Mouse (Mus musculus): ENCODE data around the gene Clec12b. TPM values are rescaled to one million over a fixed set of nuclear protein-coding genes. Genes with fewer than 3 reads are reported as not detected.

The Clec12b gene
- polyA plus RNA-seq, 1 experiment from 2014 or later, result 0.15 TPM

GRCm38 (mm10) chr6:129403391-129403790 is 17.7 kb upstream of the Clec12b start:
- Histone ChIP-seq H3K9me3 (no peaks in the 10 kb centered on the region), H3K9ac (no peak overlapping the region), H3K4me3 (no peak overlapping the region), H3K4me2 (no peak overlapping the region), H3K27me3 (replicated peaks) (no peaks in the 10 kb centered on the region), H3K4me1 (peaks cover 19% of the 10 kb centered on the region), H3K36me3 (no peaks in the 10 kb centered on the region), H3K27ac (replicated peaks) (no peak overlapping the region)
- WGBS, result 81% methylated on average over 6 of the region's 6 CpGs
- ATAC-seq (ENCODE audit: extremely low read depth, insufficient number of reproducible peaks, low FRiP score, low TSS enrichment), result no peak

GRCm38 (mm10) chr6:129402404-129402803 is 16.7 kb upstream of the Clec12b start:
- H3K4me1 ChIP-seq, result peaks cover 19% of the 10 kb centered on the region
- H3K27ac ChIP-seq (replicated peaks), result no peak overlapping the region
- 77% methylated on average over 2 of the region's 2 CpGs for WGBS
- H3K36me3 ChIP-seq, result no peaks in the 10 kb centered on the region
- H3K4me3 ChIP-seq, result no peak overlapping the region
- no peaks in the 10 kb centered on the region for H3K27me3 ChIP-seq (replicated peaks)
- H3K9me3 ChIP-seq, result no peaks in the 10 kb centered on the region
- no peak overlapping the region for H3K9ac ChIP-seq
- no peak for ATAC-seq (ENCODE audit: extremely low read depth, insufficient number of reproducible peaks, low FRiP score, low TSS enrichment)
- no peak overlapping the region for H3K4me2 ChIP-seq

- Histone ChIP-seq H3K4me1 (peaks cover 7% of the 10 kb centered on the region), H3K4me2 (no peak overlapping the region), H3K36me3 (no peaks in the 10 kb centered on the region), H3K4me3 (no peak overlapping the region), H3K9ac (no peak overlapping the region), H3K27me3 (replicated peaks) (no peaks in the 10 kb centered on the region), H3K27ac (replicated peaks) (peak overlapping the region; percentile 48; the same call in 1 of the 2 replicates), H3K9me3 (no peaks in the 10 kb centered on the region)
- no peak for ATAC-seq (ENCODE audit: extremely low read depth, insufficient number of reproducible peaks, low FRiP score, low TSS enrichment)
- 40% methylated on average over 6 of the region's 6 CpGs for WGBS
Observed at GRCm38 (mm10) chr6:129399945-129400344, 14.3 kb upstream of the Clec12b start.

GRCm38 (mm10) chr6:129396997-129397396 is 11.3 kb upstream of the Clec12b start, which contains the start of gene Clec1b:
Gene Clec1b, plus strand, starts transcription at chr6:129397297.
- no peaks in the 10 kb centered on the region for H3K36me3 ChIP-seq
- no peak for ATAC-seq (ENCODE audit: extremely low read depth, insufficient number of reproducible peaks, low FRiP score, low TSS enrichment)
- H3K4me1 ChIP-seq, result peaks cover 7% of the 10 kb centered on the region
- H3K9ac ChIP-seq, result no peak within 1 kb of the TSS
- no peaks in the 10 kb centered on the region for H3K27me3 ChIP-seq (replicated peaks)
- 56% methylated on average over 8 of the region's 8 CpGs for WGBS
- no peak within 1 kb of the TSS for H3K4me3 ChIP-seq
- no peak within 1 kb of the TSS for H3K27ac ChIP-seq (replicated peaks)
- H3K4me2 ChIP-seq, result no peak within 1 kb of the TSS
- H3K9me3 ChIP-seq, result no peaks in the 10 kb centered on the region

- Histone ChIP-seq H3K27me3 (replicated peaks) (no peaks in the 10 kb centered on the region), H3K4me3 (no peak overlapping the region), H3K27ac (replicated peaks) (no peak overlapping the region), H3K36me3 (no peaks in the 10 kb centered on the region), H3K9me3 (no peaks in the 10 kb centered on the region), H3K4me1 (no peaks in the 10 kb centered on the region), H3K9ac (no peak overlapping the region), H3K4me2 (no peak overlapping the region)
- no peak for ATAC-seq (ENCODE audit: extremely low read depth, insufficient number of reproducible peaks, low FRiP score, low TSS enrichment)
- WGBS, result 63% methylated on average over 6 of the region's 6 CpGs
Observed at GRCm38 (mm10) chr6:129393732-129394131, 8.1 kb upstream of the Clec12b start.

GRCm38 (mm10) chr6:129393087-129393720 is 7.5 kb upstream of the Clec12b start:
- Histone ChIP-seq H3K9ac (no peak overlapping the region), H3K4me1 (no peaks in the 10 kb centered on the region), H3K4me3 (no peak overlapping the region), H3K36me3 (no peaks in the 10 kb centered on the region), H3K27ac (replicated peaks) (no peak overlapping the region), H3K4me2 (no peak overlapping the region), H3K27me3 (replicated peaks) (no peaks in the 10 kb centered on the region), H3K9me3 (no peaks in the 10 kb centered on the region)
- no peak for ATAC-seq (ENCODE audit: extremely low read depth, insufficient number of reproducible peaks, low FRiP score, low TSS enrichment)
- WGBS, result 21% methylated on average over 2 of the region's 2 CpGs

- Histone ChIP-seq H3K4me3 (no peak overlapping the region), H3K27me3 (replicated peaks) (no peaks in the 10 kb centered on the region), H3K36me3 (no peaks in the 10 kb centered on the region), H3K9me3 (no peaks in the 10 kb centered on the region), H3K4me2 (no peak overlapping the region), H3K9ac (no peak overlapping the region), H3K27ac (replicated peaks) (no peak overlapping the region), H3K4me1 (peaks cover 10% of the 10 kb centered on the region)
- 57% methylated on average over 4 of the region's 4 CpGs for WGBS
- ATAC-seq (ENCODE audit: extremely low read depth, insufficient number of reproducible peaks, low FRiP score, low TSS enrichment), result no peak
Observed at GRCm38 (mm10) chr6:129385000-129385399, 674 bp downstream of the Clec12b start.

GRCm38 (mm10) chr6:129383466-129383865 is 2.2 kb downstream of the Clec12b start:
- Histone ChIP-seq H3K27ac (replicated peaks) (no peak overlapping the region), H3K36me3 (no peaks in the 10 kb centered on the region), H3K4me3 (no peak overlapping the region), H3K4me2 (no peak overlapping the region), H3K4me1 (peaks cover 10% of the 10 kb centered on the region), H3K9me3 (no peaks in the 10 kb centered on the region), H3K9ac (no peak overlapping the region), H3K27me3 (replicated peaks) (no peaks in the 10 kb centered on the region)
- WGBS, result 67% methylated on average over 3 of the region's 3 CpGs
- no peak for ATAC-seq (ENCODE audit: extremely low read depth, insufficient number of reproducible peaks, low FRiP score, low TSS enrichment)

- 36% methylated on average over 1 of the region's 1 CpGs for WGBS
- Histone ChIP-seq H3K9me3 (no peaks in the 10 kb centered on the region), H3K4me2 (no peak overlapping the region), H3K36me3 (no peaks in the 10 kb centered on the region), H3K9ac (no peak overlapping the region), H3K27ac (replicated peaks) (no peak overlapping the region), H3K27me3 (replicated peaks) (no peaks in the 10 kb centered on the region), H3K4me3 (no peak overlapping the region), H3K4me1 (peaks cover 10% of the 10 kb centered on the region)
- no peak for ATAC-seq (ENCODE audit: extremely low read depth, insufficient number of reproducible peaks, low FRiP score, low TSS enrichment)
Observed at GRCm38 (mm10) chr6:129381736-129382135, 3.9 kb downstream of the Clec12b start.

- Histone ChIP-seq H3K27me3 (replicated peaks) (no peaks in the 10 kb centered on the region), H3K9me3 (peaks cover 4% of the 10 kb centered on the region; the same call in 1 of the 2 replicates), H3K4me2 (no peak overlapping the region), H3K36me3 (no peaks in the 10 kb centered on the region), H3K4me1 (peaks cover 6% of the 10 kb centered on the region), H3K9ac (no peak overlapping the region), H3K27ac (replicated peaks) (no peak overlapping the region), H3K4me3 (no peak overlapping the region)
- WGBS, result 65% methylated on average over 4 of the region's 4 CpGs
- ATAC-seq (ENCODE audit: extremely low read depth, insufficient number of reproducible peaks, low FRiP score, low TSS enrichment), result no peak
Observed at GRCm38 (mm10) chr6:129380454-129380853, 5.2 kb downstream of the Clec12b start.

GRCm38 (mm10) chr6:129374937-129375471 is 10.7 kb downstream of the Clec12b start:
- Histone ChIP-seq H3K4me3 (no peak overlapping the region), H3K36me3 (no peaks in the 10 kb centered on the region), H3K27ac (replicated peaks) (no peak overlapping the region), H3K4me2 (no peak overlapping the region), H3K9ac (no peak overlapping the region), H3K9me3 (peaks cover 4% of the 10 kb centered on the region; the same call in 1 of the 2 replicates), H3K27me3 (replicated peaks) (no peaks in the 10 kb centered on the region), H3K4me1 (peaks cover 11% of the 10 kb centered on the region; the same call in 1 of the 2 replicates)
- WGBS, result 68% methylated on average over 2 of the region's 2 CpGs
- no peak for ATAC-seq (ENCODE audit: extremely low read depth, insufficient number of reproducible peaks, low FRiP score, low TSS enrichment)

Data from heart, embryonic 13.5 days (tissue).